Mouse (Mus musculus): ENCODE data around the gene Prr12. TPM values are rescaled to one million over a fixed set of nuclear protein-coding genes. Genes with fewer than 3 reads are reported as not detected.

Gene Prr12
- polyA plus RNA-seq, 1 experiment: 39.1 TPM

- no peak for DNase-seq (ENCODE audit: low read depth)
- TF ChIP-seq POLR2A (IDR thresholded peaks at IDR 0.05; ENCODE audit: borderline replicate concordance, extremely low read depth, insufficient read depth, insufficient read length, poor library complexity, severe bottlenecking): no peak
These were observed 3.6 kb downstream of the Prr12 start for GRCm38 (mm10) chr7:45048923-45049657.

DNA sequence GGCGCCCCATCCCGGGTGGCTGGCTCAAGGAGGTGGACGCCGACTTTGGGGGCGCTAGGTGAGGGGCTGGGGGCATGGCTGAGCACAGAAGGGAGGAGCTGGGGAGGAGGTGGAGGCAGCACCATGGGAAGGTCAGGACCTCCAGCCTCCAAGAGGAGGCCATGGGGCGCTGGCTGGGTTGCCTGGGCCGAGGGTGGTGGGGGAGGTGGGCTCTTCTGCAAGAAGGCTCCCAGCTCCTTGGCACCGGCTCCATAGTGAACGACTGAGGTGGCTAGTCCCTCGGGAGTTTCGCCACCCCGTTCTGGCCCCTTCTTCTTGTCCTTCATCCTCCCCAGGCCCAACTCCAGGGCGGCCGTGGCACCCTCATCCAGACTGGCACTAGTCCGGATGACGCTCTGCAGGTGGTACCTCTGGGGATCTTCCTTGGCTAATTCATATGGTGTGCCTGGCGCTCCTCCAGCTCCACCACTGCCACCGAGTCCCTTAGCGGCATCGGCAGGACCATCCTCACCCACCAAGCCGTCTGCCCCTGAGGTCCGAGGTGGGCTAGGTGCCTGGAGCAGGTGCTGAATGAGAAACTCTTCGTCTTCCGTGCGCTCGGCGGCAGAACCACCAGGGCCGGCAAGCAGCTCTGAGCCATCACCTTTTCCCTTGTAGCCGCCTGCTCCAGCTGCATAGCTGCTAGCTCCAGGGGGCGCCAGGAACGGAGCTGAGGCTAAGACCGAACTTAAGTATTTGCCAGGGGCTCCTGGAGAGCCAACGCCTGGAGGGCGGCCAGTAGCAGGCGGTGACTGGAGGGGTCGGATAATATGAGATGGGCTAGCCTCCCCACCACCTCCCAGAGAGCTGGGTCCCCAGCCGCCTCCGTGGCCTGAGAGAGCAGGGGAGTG is 4.4 kb downstream of the Prr12 start:
- no peak for TF ChIP-seq CTCF (IDR thresholded peaks at IDR 0.05; ENCODE audit: borderline replicate concordance, extremely low read depth, insufficient read depth, insufficient read length)
- TF ChIP-seq POLR2A (IDR thresholded peaks at IDR 0.05; ENCODE audit: borderline replicate concordance, extremely low read depth, insufficient read depth, insufficient read length, poor library complexity, severe bottlenecking): no peak
- no peak for DNase-seq (ENCODE audit: low read depth)

DNA sequence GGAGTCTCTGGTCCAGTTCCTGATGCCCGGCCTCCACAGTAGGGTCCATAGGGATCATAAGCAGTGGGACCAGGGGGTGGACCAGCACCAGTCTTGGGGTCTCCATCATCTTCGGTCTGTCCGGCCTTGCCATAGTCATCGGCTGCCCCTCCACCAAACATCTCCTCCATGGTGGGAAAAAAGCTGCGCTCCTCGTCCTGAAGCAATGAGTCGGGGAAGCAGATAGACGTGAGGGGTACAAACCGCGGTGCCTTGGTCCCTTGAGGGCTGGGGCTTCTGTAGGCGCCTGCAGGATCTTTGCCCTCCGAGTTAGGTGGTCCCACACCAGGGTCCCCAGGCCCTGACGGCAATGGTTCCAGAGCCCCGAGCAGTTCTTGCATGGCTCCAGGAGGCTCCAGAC is 5.2 kb downstream of the Prr12 start:
- no peak for TF ChIP-seq POLR2A (IDR thresholded peaks at IDR 0.05; ENCODE audit: borderline replicate concordance, extremely low read depth, insufficient read depth, insufficient read length, poor library complexity, severe bottlenecking)
- no peak for TF ChIP-seq CTCF (IDR thresholded peaks at IDR 0.05; ENCODE audit: borderline replicate concordance, extremely low read depth, insufficient read depth, insufficient read length)
- no peak for DNase-seq (ENCODE audit: low read depth)

GRCm38 (mm10) chr7:45046853-45047350 is 5.8 kb downstream of the Prr12 start:
- TF ChIP-seq POLR2A (IDR thresholded peaks at IDR 0.05; ENCODE audit: borderline replicate concordance, extremely low read depth, insufficient read depth, insufficient read length, poor library complexity, severe bottlenecking): no peak
- TF ChIP-seq CTCF (IDR thresholded peaks at IDR 0.05; ENCODE audit: borderline replicate concordance, extremely low read depth, insufficient read depth, insufficient read length): no peak
- DNase-seq (ENCODE audit: low read depth): no peak

DNA sequence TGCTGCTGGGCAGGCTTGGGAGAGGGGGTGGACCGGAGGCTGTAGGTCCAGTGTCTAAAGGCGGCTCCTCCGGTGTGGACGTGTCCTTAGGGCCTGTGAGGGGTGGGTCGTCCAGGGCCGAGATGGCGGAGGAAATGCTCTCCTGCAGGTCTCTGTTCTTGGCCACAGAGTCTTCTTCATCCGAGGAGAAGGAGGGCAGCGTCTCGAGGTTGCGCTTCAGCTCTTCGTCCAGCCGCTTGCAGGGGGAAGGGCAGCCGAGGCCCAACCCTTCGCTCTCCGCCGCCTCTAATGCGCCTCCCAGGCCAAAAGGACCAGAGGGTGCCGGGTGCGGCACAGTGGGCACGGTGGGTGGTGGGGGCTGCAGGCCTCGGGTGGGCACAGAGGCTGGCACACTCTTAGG is 6.9 kb downstream of the Prr12 start:
- DNase-seq (ENCODE audit: low read depth): no peak
- no peak for TF ChIP-seq CTCF (IDR thresholded peaks at IDR 0.05; ENCODE audit: borderline replicate concordance, extremely low read depth, insufficient read depth, insufficient read length)
- no peak for TF ChIP-seq POLR2A (IDR thresholded peaks at IDR 0.05; ENCODE audit: borderline replicate concordance, extremely low read depth, insufficient read depth, insufficient read length, poor library complexity, severe bottlenecking)

- TF ChIP-seq CTCF (IDR thresholded peaks at IDR 0.05; ENCODE audit: borderline replicate concordance, extremely low read depth, insufficient read depth, insufficient read length) (no peak), POLR2A (IDR thresholded peaks at IDR 0.05; ENCODE audit: borderline replicate concordance, extremely low read depth, insufficient read depth, insufficient read length, poor library complexity, severe bottlenecking) (no peak)
- DNase-seq (ENCODE audit: low read depth): no peak
These were observed 9.4 kb downstream of the Prr12 start for GRCm38 (mm10) chr7:45043307-45043706.

DNA sequence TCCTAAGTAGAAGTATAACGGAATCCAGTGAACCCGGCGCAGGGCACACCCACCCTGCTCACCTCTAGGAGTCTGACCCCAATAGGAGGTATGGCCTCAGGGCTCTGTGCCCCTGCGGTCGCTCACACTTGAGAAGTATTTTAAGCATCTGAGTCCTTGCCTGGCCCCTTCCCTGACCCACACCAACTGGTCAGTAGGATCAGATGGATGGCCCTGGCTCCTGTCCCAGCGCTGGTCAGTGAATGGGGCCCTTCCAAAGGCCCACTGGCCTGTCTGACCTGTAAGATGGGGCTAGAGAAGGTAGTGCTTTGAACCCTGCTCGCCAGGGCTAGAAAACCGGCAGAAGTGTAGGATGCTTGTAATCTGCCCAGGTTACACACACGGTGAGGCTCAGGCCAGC is 11.8 kb downstream of the Prr12 start:
- DNase-seq (ENCODE audit: low read depth): no peak
- no peak for TF ChIP-seq POLR2A (IDR thresholded peaks at IDR 0.05; ENCODE audit: borderline replicate concordance, extremely low read depth, insufficient read depth, insufficient read length, poor library complexity, severe bottlenecking)
- no peak for TF ChIP-seq CTCF (IDR thresholded peaks at IDR 0.05; ENCODE audit: borderline replicate concordance, extremely low read depth, insufficient read depth, insufficient read length)

- TF ChIP-seq POLR2A (IDR thresholded peaks at IDR 0.05; ENCODE audit: borderline replicate concordance, extremely low read depth, insufficient read depth, insufficient read length, poor library complexity, severe bottlenecking) (no peak), CTCF (IDR thresholded peaks at IDR 0.05; ENCODE audit: borderline replicate concordance, extremely low read depth, insufficient read depth, insufficient read length) (no peak)
- no peak for DNase-seq (ENCODE audit: low read depth)
These were observed 14.3 kb downstream of the Prr12 start for GRCm38 (mm10) chr7:45038411-45038810.

DNA sequence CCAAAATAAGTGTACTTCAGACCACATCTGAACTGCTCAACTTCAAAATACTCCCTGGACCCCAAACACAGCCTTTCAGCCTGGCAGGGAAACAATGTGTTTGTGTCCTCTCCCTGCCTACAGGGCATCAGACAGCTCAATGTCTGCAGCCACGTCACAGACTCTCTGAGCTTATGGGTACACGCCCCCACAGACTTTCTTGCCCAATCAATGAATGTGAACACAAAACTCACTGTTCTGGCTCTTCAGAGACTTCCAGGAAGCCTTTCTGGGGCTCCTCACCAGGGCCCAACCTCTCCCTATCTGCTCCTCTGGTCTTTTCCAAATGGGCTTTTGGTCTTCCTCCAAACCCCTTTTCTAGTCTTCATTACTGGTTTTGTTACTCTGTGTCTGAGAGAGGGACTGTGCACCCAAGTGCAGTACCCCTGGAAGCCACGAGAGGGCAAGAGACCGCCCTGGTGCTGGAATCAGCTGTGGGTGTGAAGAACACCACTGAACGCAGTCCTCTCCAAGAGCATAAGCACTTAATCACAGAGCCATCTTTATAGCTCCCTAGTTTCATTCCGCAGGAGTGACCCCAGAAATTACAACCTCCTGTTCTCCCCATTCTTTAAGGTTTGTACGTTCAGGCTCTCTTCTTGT is 14.8 kb downstream of the Prr12 start:
- TF ChIP-seq CTCF (IDR thresholded peaks at IDR 0.05; ENCODE audit: borderline replicate concordance, extremely low read depth, insufficient read depth, insufficient read length) (peak; percentile 77), POLR2A (IDR thresholded peaks at IDR 0.05; ENCODE audit: borderline replicate concordance, extremely low read depth, insufficient read depth, insufficient read length, poor library complexity, severe bottlenecking) (no peak)
- DNase-seq (ENCODE audit: low read depth): peak; percentile 39

GRCm38 (mm10) chr7:45036702-45037101 is 16.0 kb downstream of the Prr12 start:
- no peak for TF ChIP-seq CTCF (IDR thresholded peaks at IDR 0.05; ENCODE audit: borderline replicate concordance, extremely low read depth, insufficient read depth, insufficient read length)
- TF ChIP-seq POLR2A (IDR thresholded peaks at IDR 0.05; ENCODE audit: borderline replicate concordance, extremely low read depth, insufficient read depth, insufficient read length, poor library complexity, severe bottlenecking): no peak
- no peak for DNase-seq (ENCODE audit: low read depth)

DNA sequence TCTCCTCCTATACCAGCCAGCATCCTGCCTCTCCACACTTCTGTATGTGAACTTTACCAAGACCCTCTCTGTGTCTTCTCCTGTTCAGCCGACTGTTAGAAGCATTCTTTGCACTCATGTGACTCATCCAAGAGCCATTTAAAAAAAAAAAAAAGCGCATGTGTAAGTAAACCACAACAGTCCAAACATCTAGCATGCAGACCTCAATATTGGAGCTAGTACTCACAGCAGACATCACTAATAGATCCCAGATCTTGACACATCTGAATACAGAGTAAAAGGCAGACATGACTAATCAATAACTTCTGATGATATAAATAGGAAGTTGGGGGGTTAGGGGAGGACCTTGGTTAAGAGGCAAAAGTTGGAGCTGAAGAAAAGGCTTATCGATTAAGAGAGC is 17.1 kb downstream of the Prr12 start:
- TF ChIP-seq CTCF (IDR thresholded peaks at IDR 0.05; ENCODE audit: borderline replicate concordance, extremely low read depth, insufficient read depth, insufficient read length): no peak
- no peak for TF ChIP-seq POLR2A (IDR thresholded peaks at IDR 0.05; ENCODE audit: borderline replicate concordance, extremely low read depth, insufficient read depth, insufficient read length, poor library complexity, severe bottlenecking)
- DNase-seq (ENCODE audit: low read depth): no peak
